Mouse (Mus musculus): Measurements from ENCODE around the gene Gm10972. TPM values are rescaled to one million over a fixed set of nuclear protein-coding genes. Genes with fewer than 3 reads are reported as not detected.

Gm10972 gene
- total RNA-seq, 2 experiments from 2014 or later, result not detected

Other genes starting within 250 kb of the Gm10972 start
- not detected in 2 replicates for gene Lingo4, start 244.6 kb upstream of the Gm10972 start, total RNA-seq (2015)
- not detected in 2 replicates for gene Lingo4, start 244.6 kb upstream of the Gm10972 start, total RNA-seq (2017)
- 2.2 and 4.8 TPM in 2 replicates for gene Tdrkh, start 229.8 kb upstream of the Gm10972 start, total RNA-seq (2015)
- 1.1 and 4.3 TPM in 2 replicates for gene Tdrkh, start 229.8 kb upstream of the Gm10972 start, total RNA-seq (2017)
- gene Mrpl9, start 199.8 kb upstream of the Gm10972 start, total RNA-seq (2015), result 30.7 and 34.2 TPM in 2 replicates
- gene Mrpl9, start 199.8 kb upstream of the Gm10972 start, total RNA-seq (2017), result 41.8 and 44.3 TPM in 2 replicates
- not detected in 2 replicates for gene Oaz3, start 199.2 kb upstream of the Gm10972 start, total RNA-seq (2015)
- gene Oaz3, start 199.2 kb upstream of the Gm10972 start, total RNA-seq (2017), result not detected in 2 replicates
- gene Celf3, start 164.8 kb upstream of the Gm10972 start, total RNA-seq (2015), result not detected in 2 replicates
- gene Celf3, start 164.8 kb upstream of the Gm10972 start, total RNA-seq (2017), result not detected in 2 replicates
- gene Riiad1, start 162.8 kb upstream of the Gm10972 start, total RNA-seq (2015), result 1.1 TPM in 1 of 2 replicates, not detected in the other
- gene Riiad1, start 162.8 kb upstream of the Gm10972 start, total RNA-seq (2017), result not detected in 2 replicates
- gene Snx27, start 60.4 kb upstream of the Gm10972 start, total RNA-seq (2015), result 31.3 and 35.9 TPM in 2 replicates
- 33.8 and 39.8 TPM in 2 replicates for gene Snx27, start 60.4 kb upstream of the Gm10972 start, total RNA-seq (2017)
- gene Tuft1, start 15.8 kb downstream of the Gm10972 start, total RNA-seq (2015), result 0.80 and 1.1 TPM in 2 replicates
- 0.85 and 2.1 TPM in 2 replicates for gene Tuft1, start 15.8 kb downstream of the Gm10972 start, total RNA-seq (2017)
- gene Selenbp2, start 50.4 kb downstream of the Gm10972 start, total RNA-seq (2015), result not detected in 2 replicates
- not detected in 2 replicates for gene Selenbp2, start 50.4 kb downstream of the Gm10972 start, total RNA-seq (2017)
- gene Cgn, start 143.4 kb downstream of the Gm10972 start, total RNA-seq (2015), result not detected in 2 replicates
- not detected in 2 replicates for gene Cgn, start 143.4 kb downstream of the Gm10972 start, total RNA-seq (2017)
- gene Pogz, start 194.5 kb downstream of the Gm10972 start, total RNA-seq (2015), result 28.8 and 41.8 TPM in 2 replicates
- gene Pogz, start 194.5 kb downstream of the Gm10972 start, total RNA-seq (2017), result 12.1 and 14.4 TPM in 2 replicates
- gene Psmb4, start 243.8 kb downstream of the Gm10972 start, total RNA-seq (2015), result 344 and 379 TPM in 2 replicates
- 179 and 223 TPM in 2 replicates for gene Psmb4, start 243.8 kb downstream of the Gm10972 start, total RNA-seq (2017)